Mouse (Mus musculus): ENCODE measurements at regions not wholly inside any gene's neighbourhood (a gene's known extent, or its start where the extent isn't known, plus 50 kb on each side); places are given as distances from the start of the nearest gene placed in this dataset.

- TF ChIP-seq POLR2A (IDR thresholded peaks at IDR 0.05; ENCODE audit: insufficient read depth, low read length) (no peak), CTCF (IDR thresholded peaks at IDR 0.05; ENCODE audit: low read depth, low read length) (no peak), EP300 (IDR thresholded peaks at IDR 0.05; ENCODE audit: insufficient read depth, low read depth, low read length) (no peak)
Observed at GRCm38 (mm10) chr5:148608857-148609505, 56.4 kb upstream of the Ubl3 start.

Data from ES-Bruce4 (cell line).